Mouse (Mus musculus) hindbrain, embryonic 16.5 days (tissue): ENCODE data around the gene Rbpms2. TPM values are rescaled to one million over a fixed set of nuclear protein-coding genes. Genes with fewer than 3 reads are reported as not detected.

Experiments
- ATAC-seq: fragments of 200-750 bp; cut with Nextera tagmentation; 2 replicates; pipeline ENCODE4 v1.8.0; 2017; ENCODE audit warnings: moderate TSS enrichment, moderate library complexity
- H3K27ac ChIP-seq: fragments of 300-500 bp; sonication (generic); 2 replicates; pipeline ENCODE4 v1.5.1; 2014; ENCODE audit warnings: low read depth, mild to moderate bottlenecking, control low read depth, low read length, moderate library complexity
- H3K27me3 ChIP-seq: fragments of 300-500 bp; sonication (generic); replicated peaks from 2 replicates; pipeline ENCODE4 v1.6.1; 2014; ENCODE audit warnings: low read length; ENCODE audit not compliant: control insufficient read depth, insufficient read depth
- H3K36me3 ChIP-seq: fragments of 300-500 bp; sonication (generic); 2 replicates; pipeline ENCODE4 v1.6.1; 2014; ENCODE audit warnings: mild to moderate bottlenecking, low read length, moderate library complexity, mixed read lengths; ENCODE audit not compliant: control insufficient read depth, insufficient read depth
- H3K4me1 ChIP-seq: fragments of 300-500 bp; sonication (generic); 2 replicates; pipeline ENCODE4 v1.6.1; 2014; ENCODE audit warnings: low read depth, low read length; ENCODE audit not compliant: control insufficient read depth, insufficient read depth
- H3K4me2 ChIP-seq: fragments of 300-500 bp; sonication (generic); 2 replicates; pipeline ENCODE4 v1.6.1; 2014; ENCODE audit warnings: mild to moderate bottlenecking, low read length, control low read depth, moderate library complexity
- H3K4me3 ChIP-seq: fragments of 300-500 bp; sonication (generic); 2 replicates; pipeline ENCODE4 v1.5.1; 2014; ENCODE audit warnings: mild to moderate bottlenecking, low read length, control low read depth, moderate library complexity
- H3K9ac ChIP-seq: fragments of 300-500 bp; sonication (generic); 2 replicates; pipeline ENCODE4 v1.6.1; 2014; ENCODE audit warnings: low read depth, mild to moderate bottlenecking, control low read depth, low read length, moderate library complexity
- H3K9me3 ChIP-seq: fragments of 300-500 bp; sonication (generic); 2 replicates; pipeline ENCODE4 v1.6.1; 2014; ENCODE audit warnings: mild to moderate bottlenecking, low read length, moderate library complexity; ENCODE audit not compliant: control insufficient read depth
- WGBS: fragments of 180-500 bp; shearing (Covaris S2); extraction: QIAGEN DNeasy Blood & Tissue Kit; methylation state at CpG from one replicate; pipeline ENCODE4 v1.1.7; 2014; 5-methylcytosine and 5-hydroxymethylcytosine counted together
- polyA plus RNA-seq: library from polyadenylated mRNA; unstranded; fragments of >200 nt; fragmentation: Nextera tagmentation; extraction: Ambion mirVana; gene quantifications from 2 replicates; pipeline ENCODE4 v1.2.1, GENCODE M21; 2015

The Rbpms2 gene
- polyA plus RNA-seq, 1 experiment from 2014 or later = 4.6 TPM

- ATAC-seq = peak; percentile 73; the same call in 1 of the 2 replicates
- Histone ChIP-seq H3K9me3 (no peaks in the 10 kb centered on the region), H3K4me3 (no peak overlapping the region), H3K4me1 (no peaks in the 10 kb centered on the region), H3K27me3 (no peaks in the 10 kb centered on the region), H3K9ac (no peak overlapping the region), H3K4me2 (no peak overlapping the region), H3K36me3 (no peaks in the 10 kb centered on the region), H3K27ac (no peak overlapping the region)
- 6% methylated on average over 3 of the region's 3 CpGs for WGBS
Observed at GRCm38 (mm10) chr9:65664163-65664562, 34.7 kb downstream of the Rbpms2 start.

GRCm38 (mm10) chr9:65666042-65666441 lies 36.6 kb downstream of the Rbpms2 start:
- Histone ChIP-seq H3K27ac (no peak overlapping the region), H3K36me3 (no peaks in the 10 kb centered on the region), H3K4me2 (no peak overlapping the region), H3K4me3 (no peak overlapping the region), H3K4me1 (no peaks in the 10 kb centered on the region), H3K9ac (no peak overlapping the region), H3K9me3 (no peaks in the 10 kb centered on the region), H3K27me3 (no peaks in the 10 kb centered on the region)
- 13% methylated on average over 5 of the region's 5 CpGs for WGBS
- ATAC-seq = no peak

GRCm38 (mm10) chr9:65667701-65668100 lies 38.3 kb downstream of the Rbpms2 start, which contains the start of gene Oaz2:
Gene Oaz2, plus strand, starts transcription at chr9:65668001.
- Histone ChIP-seq H3K4me3 (no peak within 1 kb of the TSS), H3K9ac (no peak within 1 kb of the TSS), H3K27ac (no peak within 1 kb of the TSS), H3K36me3 (no peaks in the 10 kb centered on the region), H3K27me3 (no peaks in the 10 kb centered on the region), H3K4me1 (no peaks in the 10 kb centered on the region), H3K9me3 (no peaks in the 10 kb centered on the region), H3K4me2 (no peak within 1 kb of the TSS)
- 96% methylated on average over 8 of the region's 8 CpGs for WGBS
- ATAC-seq = no peak

GRCm38 (mm10) chr9:65671431-65671931 lies 42.0 kb downstream of the Rbpms2 start:
- no peak overlapping the region for H3K9ac ChIP-seq
- 53% methylated on average over 9 of the region's 9 CpGs for WGBS
- no peaks in the 10 kb centered on the region for H3K36me3 ChIP-seq
- no peak for ATAC-seq
- H3K4me3 ChIP-seq = no peak overlapping the region
- H3K4me1 ChIP-seq = peaks cover 2% of the 10 kb centered on the region; the same call in 1 of the 2 replicates
- no peak overlapping the region for H3K27ac ChIP-seq
- no peak overlapping the region for H3K4me2 ChIP-seq
- no peaks in the 10 kb centered on the region for H3K9me3 ChIP-seq
- no peaks in the 10 kb centered on the region for H3K27me3 ChIP-seq

- H3K27ac ChIP-seq = no peak overlapping the region
- no peak overlapping the region for H3K4me2 ChIP-seq
- H3K4me1 ChIP-seq = peaks cover 10% of the 10 kb centered on the region
- no peaks in the 10 kb centered on the region for H3K27me3 ChIP-seq
- H3K9ac ChIP-seq = no peak overlapping the region
- no peak for ATAC-seq
- no peak overlapping the region for H3K4me3 ChIP-seq
- no peaks in the 10 kb centered on the region for H3K9me3 ChIP-seq
- H3K36me3 ChIP-seq = no peaks in the 10 kb centered on the region
- 76% methylated on average over 11 of the region's 11 CpGs for WGBS
Observed at GRCm38 (mm10) chr9:65672996-65673395, 43.5 kb downstream of the Rbpms2 start.

GRCm38 (mm10) chr9:65675461-65676357 lies 46.3 kb downstream of the Rbpms2 start:
- peak; percentile 60 for ATAC-seq
- no peaks in the 10 kb centered on the region for H3K9me3 ChIP-seq
- peak overlapping the region; percentile 54 for H3K4me2 ChIP-seq
- H3K4me3 ChIP-seq = peak overlapping the region; percentile 70
- no peaks in the 10 kb centered on the region for H3K36me3 ChIP-seq
- H3K27ac ChIP-seq = peak overlapping the region; percentile 59
- peak overlapping the region; percentile 53 for H3K9ac ChIP-seq
- no peaks in the 10 kb centered on the region for H3K27me3 ChIP-seq
- H3K4me1 ChIP-seq = peaks cover 36% of the 10 kb centered on the region
- WGBS = 50% methylated on average over 8 of the region's 8 CpGs

GRCm38 (mm10) chr9:65676358-65677118 lies 47.1 kb downstream of the Rbpms2 start:
- Histone ChIP-seq H3K4me2 (peak overlapping the region; percentile 95), H3K27me3 (no peaks in the 10 kb centered on the region), H3K9ac (peak overlapping the region; percentile 87), H3K36me3 (no peaks in the 10 kb centered on the region), H3K9me3 (no peaks in the 10 kb centered on the region), H3K4me3 (peak overlapping the region; percentile 70), H3K27ac (peak overlapping the region; percentile 70), H3K4me1 (peaks cover 44% of the 10 kb centered on the region)
- WGBS = 0% methylated on average over 36 of the region's 51 CpGs
- ATAC-seq = peak; percentile 98

GRCm38 (mm10) chr9:65677119-65677462 lies 47.6 kb downstream of the Rbpms2 start:
- Histone ChIP-seq H3K4me3 (peak overlapping the region; percentile 70), H3K9ac (peak overlapping the region; percentile 87), H3K36me3 (no peaks in the 10 kb centered on the region), H3K4me2 (peak overlapping the region; percentile 95), H3K4me1 (peaks cover 45% of the 10 kb centered on the region), H3K9me3 (no peaks in the 10 kb centered on the region), H3K27ac (peak overlapping the region; percentile 70), H3K27me3 (no peaks in the 10 kb centered on the region)
- WGBS = 3% methylated on average over 3 of the region's 3 CpGs
- ATAC-seq = no peak
